Mouse (Mus musculus): Measurements from ENCODE around the gene 9530003J23Rik. TPM values are rescaled to one million over a fixed set of nuclear protein-coding genes. Genes with fewer than 3 reads are reported as not detected.

9530003J23Rik gene
- total and polyA plus RNA-seq, 2 experiments: not detected

DNA sequence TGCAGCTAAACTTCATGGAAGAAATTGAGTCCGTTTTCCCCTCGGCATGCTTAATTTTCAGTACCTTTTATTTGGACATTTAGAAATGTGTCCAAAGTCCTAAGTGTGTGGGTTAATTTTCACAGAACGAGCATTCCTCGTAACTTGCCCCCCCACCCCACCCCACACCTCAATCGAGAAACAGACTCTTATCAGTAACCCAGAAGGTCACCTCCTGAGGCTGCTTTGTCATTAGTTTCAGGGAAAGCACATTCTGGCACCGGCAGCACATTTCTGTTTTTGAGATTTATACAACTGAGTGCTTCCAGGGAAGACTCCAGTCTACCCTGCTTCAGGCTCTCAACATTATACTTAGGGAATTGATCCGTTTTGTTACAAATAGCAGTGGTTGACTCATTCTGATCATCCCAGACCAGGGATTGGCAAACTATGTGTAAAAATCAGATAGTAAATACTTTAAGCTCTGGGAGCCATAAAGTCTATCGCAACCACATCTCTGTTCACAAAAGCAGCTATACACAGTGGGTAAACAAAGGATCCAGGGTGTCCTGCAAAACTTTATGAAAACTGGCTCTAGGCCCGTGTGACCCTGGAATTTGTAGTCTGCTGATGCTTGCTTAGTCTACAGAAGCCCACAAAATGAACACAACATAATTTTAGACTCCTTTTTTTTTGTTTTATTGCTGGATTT is 53.0 kb downstream of the 9530003J23Rik start:
- Histone ChIP-seq H3K4me3 (ENCODE audit: insufficient read depth, low read depth, low read length) (no peak overlapping the region), H3K27me3 (ENCODE audit: control insufficient read depth, insufficient read depth, low read length) (no peaks in the 10 kb centered on the region), H3K9ac (ENCODE audit: low read depth, low read length) (0 out of 2 replicates have a peak overlapping the region, but pooled peaks have one; percentile 21), H3K4me1 (ENCODE audit: control insufficient read depth, insufficient read depth, low read length) (peaks cover 7% of the 10 kb centered on the region), H3K79me2 (ENCODE audit: control insufficient read depth, insufficient read depth, low read length) (no peaks in the 10 kb centered on the region), H3K36me3 (ENCODE audit: control insufficient read depth, insufficient read depth, low read length) (no peaks in the 10 kb centered on the region), H3K27ac (replicated peaks; ENCODE audit: insufficient read depth, low read depth, low read length) (no peak overlapping the region)
- 14% methylated on average over 9 of the region's 9 CpGs for WGBS
- DNase-seq (ENCODE audit: extremely low read depth, low read depth, low spot score): peak; percentile 36
- no peak for TF ChIP-seq POLR2A (IDR thresholded peaks at IDR 0.05; ENCODE audit: extremely low read depth, insufficient read depth, low read length)
- TF ChIP-seq CTCF (IDR thresholded peaks at IDR 0.05; ENCODE audit: low read depth, low read length): no peak

Other genes starting within 250 kb of the 9530003J23Rik start
- gene Lrrc10, start 193.4 kb downstream of the 9530003J23Rik start, total RNA-seq (2014; rRNA removed): not detected in 2 replicates
- gene Lrrc10, start 193.4 kb downstream of the 9530003J23Rik start, polyA plus RNA-seq (2012; rRNA removed): not detected in 2 replicates
- 114 and 116 TPM in 2 replicates for gene Cct2, start 174.9 kb downstream of the 9530003J23Rik start, total RNA-seq (2014; rRNA removed)
- 36.6 and 40.1 TPM in 2 replicates for gene Cct2, start 174.9 kb downstream of the 9530003J23Rik start, polyA plus RNA-seq (2012; rRNA removed)
- gene Frs2, start 90.2 kb downstream of the 9530003J23Rik start, total RNA-seq (2014; rRNA removed): 11.1 and 15.2 TPM in 2 replicates
- 6.0 and 7.4 TPM in 2 replicates for gene Frs2, start 90.2 kb downstream of the 9530003J23Rik start, polyA plus RNA-seq (2012; rRNA removed)
- 19.5 and 19.6 TPM in 2 replicates for gene Yeats4, start 14.2 kb downstream of the 9530003J23Rik start, total RNA-seq (2014; rRNA removed)
- gene Yeats4, start 14.2 kb downstream of the 9530003J23Rik start, polyA plus RNA-seq (2012; rRNA removed): 16.3 and 17.9 TPM in 2 replicates
- 111 and 130 TPM in 2 replicates for gene Lyz2, start 43.6 kb upstream of the 9530003J23Rik start, total RNA-seq (2014; rRNA removed)
- gene Lyz2, start 43.6 kb upstream of the 9530003J23Rik start, polyA plus RNA-seq (2012; rRNA removed): 27.8 and 39.0 TPM in 2 replicates
- gene Lyz1, start 54.2 kb upstream of the 9530003J23Rik start, total RNA-seq (2014; rRNA removed): not detected in 2 replicates
- not detected in 2 replicates for gene Lyz1, start 54.2 kb upstream of the 9530003J23Rik start, polyA plus RNA-seq (2012; rRNA removed)
- 32.8 and 33.1 TPM in 2 replicates for gene Cpsf6, start 141.3 kb upstream of the 9530003J23Rik start, total RNA-seq (2014; rRNA removed)
- 17.0 and 23.7 TPM in 2 replicates for gene Cpsf6, start 141.3 kb upstream of the 9530003J23Rik start, polyA plus RNA-seq (2012; rRNA removed)

All from liver, adult 2 months (tissue).